Mouse (Mus musculus) spleen, adult 2 months (tissue): ENCODE data around the gene Gm498.

Experiments
- CTCF ChIP-seq: fragments of 200-500 bp; IDR thresholded peaks from 2 replicates; pipeline ENCODE4 v1.5.1; 2011; ENCODE audit warnings: mild to moderate bottlenecking, inconsistent platforms; ENCODE audit not compliant: insufficient read depth, insufficient read length, insufficient replicate concordance; ENCODE audit errors: extremely low read depth
- POLR2A ChIP-seq: fragments of 200-500 bp; IDR thresholded peaks from 2 replicates; pipeline ENCODE4 v1.6.1; 2011; ENCODE audit warnings: low read depth, low read length, inconsistent platforms

DNA sequence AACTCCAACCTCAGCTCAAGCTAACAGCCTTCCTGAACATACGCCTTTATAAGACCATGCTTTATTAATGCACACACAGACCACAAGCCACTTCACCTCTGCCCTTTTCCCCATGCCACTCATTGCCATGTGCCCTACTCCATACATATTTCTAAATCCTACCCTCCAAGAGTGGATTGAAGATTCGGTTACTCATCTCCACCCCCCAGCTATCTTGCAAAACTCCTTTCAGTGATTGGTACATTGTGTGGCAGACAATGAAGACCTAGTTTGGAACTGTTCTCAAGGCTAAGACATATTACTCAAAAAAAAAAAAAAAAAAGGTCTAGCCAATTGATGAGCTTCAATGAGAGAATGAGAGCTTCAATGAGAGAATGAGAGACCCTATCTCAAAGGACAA lies 39.7 kb upstream of the Gm498 start:
- TF ChIP-seq POLR2A, result no peak
- TF ChIP-seq CTCF, result no peak
